Mouse (Mus musculus): ENCODE results near the gene Abcd2.

- TF ChIP-seq POLR2A (IDR thresholded peaks at IDR 0.05; ENCODE audit: borderline replicate concordance, insufficient read depth, low read length) (no peak), CTCF (IDR thresholded peaks at IDR 0.05; ENCODE audit: borderline replicate concordance, insufficient read depth, low read depth, low read length) (no peak)
Measured at GRCm38 (mm10) chr15:91104276-91104675, 87.3 kb downstream of the Abcd2 start.
